Mouse (Mus musculus) hindbrain, embryonic 13.5 days (tissue): ENCODE data around the gene Slc26a3. TPM values are rescaled to one million over a fixed set of nuclear protein-coding genes. Genes with fewer than 3 reads are reported as not detected.
"Not testable (repeated sequence)": the region's sequence is repeated elsewhere in the genome, so short reads cannot be mapped to it uniquely, and the experiment has no call there.

Experiments used
- ATAC-seq: fragments of 200-750 bp; cut with Nextera tagmentation; 2 replicates; pipeline ENCODE4 v1.8.0; 2017; ENCODE audit warnings: moderate TSS enrichment; ENCODE audit not compliant: low FRiP score
- H3K27ac ChIP-seq: fragments of 300-500 bp; sonication (generic); 2 replicates; pipeline ENCODE4 v1.5.1; 2015; ENCODE audit warnings: inconsistent platforms, mild to moderate bottlenecking, moderate library complexity
- H3K27me3 ChIP-seq: fragments of 300-500 bp; sonication (generic); 2 replicates; pipeline ENCODE4 v1.6.1; 2015; ENCODE audit warnings: mild to moderate bottlenecking, inconsistent platforms
- H3K36me3 ChIP-seq: fragments of 300-500 bp; sonication (generic); 2 replicates; pipeline ENCODE4 v1.6.1; 2015; ENCODE audit warnings: mild to moderate bottlenecking, inconsistent platforms
- H3K4me1 ChIP-seq: fragments of 300-500 bp; sonication (generic); replicated peaks from 2 replicates; pipeline ENCODE4 v1.6.1; 2015; ENCODE audit warnings: inconsistent platforms
- H3K4me2 ChIP-seq: fragments of 300-500 bp; sonication (generic); 2 replicates; pipeline ENCODE4 v1.6.1; 2015; ENCODE audit warnings: inconsistent platforms, mild to moderate bottlenecking, moderate library complexity
- H3K4me3 ChIP-seq: fragments of 300-500 bp; sonication (generic); 2 replicates; pipeline ENCODE4 v1.5.1; 2015; ENCODE audit warnings: mild to moderate bottlenecking, inconsistent platforms
- H3K9ac ChIP-seq: fragments of 300-500 bp; sonication (generic); 2 replicates; pipeline ENCODE4 v1.6.1; 2015; ENCODE audit warnings: mild to moderate bottlenecking, inconsistent platforms
- H3K9me3 ChIP-seq: fragments of 300-500 bp; sonication (generic); 2 replicates; pipeline ENCODE4 v1.6.1; 2016; ENCODE audit warnings: inconsistent platforms
- whole genome bisulfite sequencing: fragments of 180-500 bp; shearing (Covaris S2); methylation state at CpG from one replicate; pipeline ENCODE4 v1.1.7; 2015; 5-methylcytosine and 5-hydroxymethylcytosine counted together
- polyA plus RNA-seq: library from polyadenylated mRNA; unstranded; fragments of >200 nt; fragmentation: Nextera tagmentation; extraction: Ambion mirVana; gene quantifications from 2 replicates; pipeline ENCODE4 v1.2.1, GENCODE M21; 2015

Gene Slc26a3
- polyA plus RNA-seq, 1 experiment from 2014 or later, result not detected

- Histone ChIP-seq H3K27me3 (0 out of 2 replicates have a peak, but pooled peaks cover 8% of the 10 kb centered on the region), H3K36me3 (no peaks in the 10 kb centered on the region), H3K9ac (peak overlapping the region; percentile 51; the same call in 1 of the 2 replicates), H3K9me3 (no peaks in the 10 kb centered on the region), H3K27ac (no peak overlapping the region), H3K4me2 (peak overlapping the region; percentile 51), H3K4me3 (peak overlapping the region; percentile 21), H3K4me1 (peaks cover 8% of the 10 kb centered on the region; the same call in 1 of the 2 replicates)
- peak; percentile 77 for ATAC-seq
- 1% methylated on average over 11 of the region's 11 CpGs for WGBS
These were observed 53.5 kb downstream of the Slc26a3 start for GRCm38 (mm10) chr12:31444131-31444546.

DNA sequence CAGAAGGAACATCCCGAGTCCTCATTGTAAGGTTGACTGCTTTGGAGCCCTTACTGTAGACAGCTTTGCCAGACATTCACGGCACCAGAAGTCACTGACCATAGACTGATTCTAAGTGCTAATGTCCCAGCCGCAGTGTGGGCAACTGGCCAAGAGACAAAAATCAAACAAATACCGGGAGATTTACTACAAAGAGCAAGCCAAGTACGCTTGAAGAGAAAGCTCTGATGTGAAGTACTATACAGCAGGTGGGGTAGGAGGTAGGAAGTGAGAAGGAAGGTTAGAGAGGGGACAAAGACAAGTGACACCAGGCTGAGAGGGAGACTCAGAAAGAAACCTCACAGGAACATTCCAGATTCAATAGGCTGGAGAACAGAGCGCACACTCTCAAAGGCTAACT is 54.2 kb downstream of the Slc26a3 start:
- Histone ChIP-seq H3K9ac (no peak overlapping the region), H3K4me1 (peaks cover 8% of the 10 kb centered on the region; the same call in 1 of the 2 replicates), H3K9me3 (no peaks in the 10 kb centered on the region), H3K36me3 (no peaks in the 10 kb centered on the region), H3K27me3 (0 out of 2 replicates have a peak, but pooled peaks cover 8% of the 10 kb centered on the region), H3K4me3 (no peak overlapping the region), H3K4me2 (no peak overlapping the region), H3K27ac (no peak overlapping the region)
- WGBS, result 66% methylated on average over 6 of the region's 6 CpGs
- ATAC-seq, result no peak

DNA sequence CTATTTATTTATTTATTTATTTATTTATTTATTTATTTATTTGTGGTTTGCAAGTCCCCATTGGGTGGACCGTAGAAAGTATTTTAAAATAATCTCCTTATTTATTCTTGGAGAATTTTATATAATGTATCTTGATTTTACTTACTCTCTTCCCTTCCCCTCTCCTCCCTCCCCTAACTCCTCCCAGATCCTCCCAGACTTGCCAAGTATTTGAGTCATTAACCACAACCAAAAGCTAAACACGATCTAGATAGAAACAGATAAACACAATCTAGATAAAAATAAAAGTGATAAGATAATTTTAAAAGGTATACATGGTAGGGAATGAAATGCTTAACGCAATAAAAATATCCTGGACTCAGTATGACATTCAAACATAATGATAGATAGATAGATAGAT is 58.7 kb downstream of the Slc26a3 start:
- ATAC-seq, result no peak
- Histone ChIP-seq H3K9ac (no peak overlapping the region), H3K4me3 (no peak overlapping the region), H3K36me3 (no peaks in the 10 kb centered on the region), H3K27me3 (no peaks in the 10 kb centered on the region), H3K27ac (no peak overlapping the region), H3K9me3 (no peaks in the 10 kb centered on the region), H3K4me1 (peaks cover under 1% of the 10 kb centered on the region; the same call in 1 of the 2 replicates), H3K4me2 (no peak overlapping the region)
- WGBS, result 90% methylated on average over 3 of the region's 3 CpGs

- Histone ChIP-seq H3K4me2 (no peak overlapping the region), H3K9ac (no peak overlapping the region), H3K36me3 (no peaks in the 10 kb centered on the region), H3K9me3 (no peaks in the 10 kb centered on the region), H3K4me1 (no peaks in the 10 kb centered on the region), H3K27me3 (no peaks in the 10 kb centered on the region), H3K27ac (no peak overlapping the region), H3K4me3 (no peak overlapping the region)
- WGBS, result 93% methylated on average over 9 of the region's 9 CpGs
- no peak for ATAC-seq
These were observed 65.6 kb downstream of the Slc26a3 start for GRCm38 (mm10) chr12:31456271-31456670.

DNA sequence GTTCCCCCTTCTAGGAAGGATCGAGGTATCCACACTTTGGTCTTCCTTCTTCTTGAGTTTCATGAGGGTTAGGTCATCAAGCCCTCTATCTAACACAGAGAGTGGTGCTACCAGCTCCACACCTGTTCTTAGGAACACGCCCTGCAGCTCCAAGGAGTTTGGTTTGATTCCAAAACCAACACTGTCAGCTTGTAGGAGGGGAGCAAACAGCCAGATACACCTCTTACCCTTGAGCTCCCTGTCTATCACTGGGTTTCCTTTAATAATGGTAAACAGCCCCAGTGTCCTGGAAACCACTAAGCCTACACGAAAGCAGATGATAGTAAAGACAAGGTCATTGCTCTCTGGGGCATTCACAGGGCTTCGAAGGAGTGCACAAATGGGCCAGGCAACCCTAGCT is 67.8 kb downstream of the Slc26a3 start:
- Histone ChIP-seq H3K9ac (no peak overlapping the region), H3K27ac (no peak overlapping the region), H3K4me1 (no peaks in the 10 kb centered on the region), H3K36me3 (no peaks in the 10 kb centered on the region), H3K9me3 (no peaks in the 10 kb centered on the region), H3K4me2 (no peak overlapping the region), H3K4me3 (no peak overlapping the region), H3K27me3 (no peaks in the 10 kb centered on the region)
- ATAC-seq, result no peak
- WGBS, result 77% methylated on average over 4 of the region's 4 CpGs

GRCm38 (mm10) chr12:31460270-31460669 is 69.6 kb downstream of the Slc26a3 start:
- WGBS, result 42% methylated on average over 3 of the region's 3 CpGs
- not testable (repeated sequence) for H3K9me3 ChIP-seq, H3K27me3 ChIP-seq, ATAC-seq, H3K9ac ChIP-seq, H3K27ac ChIP-seq, H3K36me3 ChIP-seq, H3K4me2 ChIP-seq, H3K4me1 ChIP-seq, H3K4me3 ChIP-seq

- Histone ChIP-seq H3K4me3 (no peak overlapping the region), H3K4me1 (no peaks in the 10 kb centered on the region), H3K27me3 (no peaks in the 10 kb centered on the region), H3K4me2 (no peak overlapping the region), H3K27ac (no peak overlapping the region), H3K36me3 (no peaks in the 10 kb centered on the region), H3K9me3 (no peaks in the 10 kb centered on the region), H3K9ac (no peak overlapping the region)
- 92% methylated on average over 9 of the region's 9 CpGs for WGBS
- ATAC-seq, result no peak
These were observed 70.7 kb downstream of the Slc26a3 start for GRCm38 (mm10) chr12:31461371-31461770.

DNA sequence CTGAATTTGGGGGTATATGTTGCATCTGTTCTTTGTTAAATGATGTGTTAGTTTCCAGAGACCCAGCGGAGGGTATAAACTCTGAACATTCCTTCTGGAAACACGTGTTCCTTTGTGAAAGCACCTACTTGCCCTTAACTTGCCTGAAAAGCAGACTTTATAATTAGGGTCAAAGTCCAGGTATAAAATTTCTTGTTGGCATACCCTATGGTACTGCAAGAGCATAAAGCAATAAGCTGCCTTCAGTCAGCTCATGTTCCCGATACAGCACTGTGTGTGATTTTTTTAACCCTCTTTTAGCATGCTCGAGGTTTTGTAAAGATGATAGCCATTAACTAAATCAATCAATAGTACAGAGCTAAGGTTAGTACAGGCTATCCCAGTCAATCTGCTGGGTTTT is 71.9 kb downstream of the Slc26a3 start:
- Histone ChIP-seq H3K4me1 (no peaks in the 10 kb centered on the region), H3K9ac (no peak overlapping the region), H3K4me2 (no peak overlapping the region), H3K36me3 (no peaks in the 10 kb centered on the region), H3K9me3 (no peaks in the 10 kb centered on the region), H3K27me3 (no peaks in the 10 kb centered on the region), H3K4me3 (no peak overlapping the region), H3K27ac (no peak overlapping the region)
- no peak for ATAC-seq
- 85% methylated on average over 4 of the region's 4 CpGs for WGBS

DNA sequence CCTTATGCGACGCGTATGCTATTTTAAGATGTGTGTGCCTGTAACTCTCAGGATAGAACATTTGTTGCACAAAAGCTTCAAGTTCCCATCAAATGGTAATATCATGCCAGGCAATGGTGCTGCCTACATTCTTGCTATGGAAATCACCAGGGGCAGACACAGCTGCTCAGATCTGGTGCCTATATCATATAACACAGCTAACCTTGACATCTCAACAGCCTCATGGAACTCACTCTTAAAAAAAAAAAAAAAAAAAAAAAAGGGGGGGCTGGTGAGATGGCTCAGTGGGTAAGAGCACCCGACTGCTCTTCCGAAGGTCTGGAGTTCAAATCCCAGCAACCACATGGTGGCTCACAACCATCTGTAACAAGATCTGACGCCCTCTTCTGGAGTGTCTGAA is 87.5 kb downstream of the Slc26a3 start:
- H3K4me2 ChIP-seq, ATAC-seq, H3K9ac ChIP-seq, H3K4me1 ChIP-seq, H3K27me3 ChIP-seq, H3K36me3 ChIP-seq, H3K27ac ChIP-seq, H3K9me3 ChIP-seq, H3K4me3 ChIP-seq: not testable (repeated sequence)
- 90% methylated on average over 4 of the region's 6 CpGs for WGBS

DNA sequence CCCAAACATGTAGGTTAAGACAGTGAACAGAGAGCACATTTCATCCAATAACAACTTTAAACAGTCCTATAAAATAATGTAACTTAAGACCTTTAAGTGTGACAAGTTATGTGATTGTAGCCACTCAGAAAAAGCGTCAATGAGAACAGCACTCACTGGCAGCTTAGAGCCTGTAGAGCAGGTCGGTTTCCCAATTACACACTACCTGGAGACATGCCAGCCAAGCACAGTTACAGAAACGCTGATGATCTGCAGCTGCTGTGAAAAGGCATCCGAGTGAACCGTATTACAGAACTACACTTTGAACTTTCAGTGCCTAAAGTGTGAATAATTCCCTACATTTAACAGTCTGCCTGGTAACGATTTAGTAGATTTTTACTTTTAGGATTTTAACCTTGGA is 95.8 kb downstream of the Slc26a3 start:
- no peak for ATAC-seq

GRCm38 (mm10) chr12:31498936-31499313 is 108.3 kb downstream of the Slc26a3 start:
- peak overlapping the region; percentile 96 for H3K27ac ChIP-seq
- 1% methylated on average over 25 of the region's 25 CpGs for WGBS
- 0 out of 2 replicates have a peak, but pooled peaks have one; percentile 4 for ATAC-seq
- H3K36me3 ChIP-seq, result peaks cover 6% of the 10 kb centered on the region
- H3K4me1 ChIP-seq, result peaks cover 27% of the 10 kb centered on the region
- H3K27me3 ChIP-seq, result no peaks in the 10 kb centered on the region
- H3K9ac ChIP-seq, result peak overlapping the region; percentile 89
- peak overlapping the region; percentile 87 for H3K4me2 ChIP-seq
- peak overlapping the region; percentile 94 for H3K4me3 ChIP-seq
- H3K9me3 ChIP-seq, result no peaks in the 10 kb centered on the region

More for the DNA sequence above, 95.8 kb downstream of the Slc26a3 start:
- Histone ChIP-seq H3K36me3 (peaks cover 37% of the 10 kb centered on the region), H3K27me3 (no peaks in the 10 kb centered on the region), H3K4me3 (no peak overlapping the region), H3K4me2 (no peak overlapping the region), H3K27ac (no peak overlapping the region), H3K9me3 (no peaks in the 10 kb centered on the region), H3K9ac (no peak overlapping the region), H3K4me1 (no peaks in the 10 kb centered on the region)
- 88% methylated on average over 6 of the region's 6 CpGs for WGBS

DNA sequence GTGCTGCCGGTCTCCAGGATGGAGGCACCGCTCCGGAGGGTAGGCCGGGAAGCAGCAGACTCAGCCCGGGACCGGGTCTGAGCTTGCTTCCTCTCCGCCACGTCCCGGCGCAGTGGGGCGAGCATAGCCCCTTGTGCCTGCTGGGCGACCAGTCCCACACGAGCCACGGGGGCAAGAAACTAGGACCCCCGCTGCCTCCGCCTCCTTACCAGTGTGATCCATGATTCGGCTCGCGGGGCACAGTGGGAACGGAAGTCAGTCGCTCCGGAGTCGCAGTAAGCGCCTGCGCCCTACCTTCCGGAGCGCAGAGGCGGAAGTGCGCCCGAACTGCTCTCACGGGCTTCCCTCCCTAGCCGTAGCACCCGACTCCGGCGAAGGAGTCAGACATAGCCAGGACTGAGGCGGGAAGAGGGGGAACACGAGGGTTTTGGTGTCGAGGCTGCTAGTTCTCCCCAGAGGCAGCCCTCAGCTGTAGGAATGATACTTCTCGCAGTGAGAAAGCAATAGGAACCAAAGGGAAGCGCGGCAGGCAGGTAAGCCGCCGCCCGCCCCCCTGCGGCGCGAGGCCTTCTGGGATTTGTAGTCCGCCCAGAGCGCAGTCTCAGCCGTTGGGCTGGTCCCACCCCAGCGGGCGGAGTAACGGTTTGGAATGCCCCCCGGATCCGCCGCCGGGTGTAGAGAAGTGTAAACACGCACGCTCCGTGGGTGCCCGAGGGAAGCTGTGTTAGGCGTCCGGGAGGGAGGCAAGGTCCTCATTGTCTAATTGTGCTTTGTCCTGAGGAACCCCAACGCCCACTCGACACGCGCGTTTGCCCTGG is 108.9 kb downstream of the Slc26a3 start, which contains the start of gene Cbll1:
Gene Cbll1 (minus strand): TSS at position 303 of the 818 bp plus-strand sequence.
- peak; percentile 98 for ATAC-seq

GRCm38 (mm10) chr12:31500196-31500595 is 109.5 kb downstream of the Slc26a3 start:
- H3K4me3 ChIP-seq, result peak overlapping the region; percentile 94
- H3K4me1 ChIP-seq, result peaks cover 31% of the 10 kb centered on the region
- under 1% methylated on average over 12 of the region's 12 CpGs for WGBS
- H3K9me3 ChIP-seq, result no peaks in the 10 kb centered on the region
- H3K36me3 ChIP-seq, result no peaks in the 10 kb centered on the region
- peak overlapping the region; percentile 89 for H3K9ac ChIP-seq
- peak; percentile 36; the same call in 1 of the 2 replicates for ATAC-seq
- H3K27ac ChIP-seq, result peak overlapping the region; percentile 96
- no peaks in the 10 kb centered on the region for H3K27me3 ChIP-seq
- peak overlapping the region; percentile 87 for H3K4me2 ChIP-seq

More for the DNA sequence above, 108.9 kb downstream of the Slc26a3 start, which contains the start of gene Cbll1:
- Histone ChIP-seq H3K4me3 (peak within 1 kb of the TSS; percentile 94), H3K27me3 (no peaks in the 10 kb centered on the region), H3K9me3 (no peaks in the 10 kb centered on the region), H3K36me3 (peaks cover under 1% of the 10 kb centered on the region; the same call in 1 of the 2 replicates), H3K9ac (peak within 1 kb of the TSS; percentile 89), H3K4me1 (peaks cover 27% of the 10 kb centered on the region), H3K4me2 (peak within 1 kb of the TSS; percentile 87), H3K27ac (peak within 1 kb of the TSS; percentile 96)
- 0% methylated on average over 68 of the region's 68 CpGs for WGBS
